Mouse (Mus musculus) A20 (cell line): ENCODE measurements around the gene Hddc3.

Experiments
- DNase-seq: peaks from one replicate; pipeline ENCODE4 v3.0.0-alpha.2; 2011; ENCODE audit warnings: low read depth, low spot score

Gene Hddc3

DNA sequence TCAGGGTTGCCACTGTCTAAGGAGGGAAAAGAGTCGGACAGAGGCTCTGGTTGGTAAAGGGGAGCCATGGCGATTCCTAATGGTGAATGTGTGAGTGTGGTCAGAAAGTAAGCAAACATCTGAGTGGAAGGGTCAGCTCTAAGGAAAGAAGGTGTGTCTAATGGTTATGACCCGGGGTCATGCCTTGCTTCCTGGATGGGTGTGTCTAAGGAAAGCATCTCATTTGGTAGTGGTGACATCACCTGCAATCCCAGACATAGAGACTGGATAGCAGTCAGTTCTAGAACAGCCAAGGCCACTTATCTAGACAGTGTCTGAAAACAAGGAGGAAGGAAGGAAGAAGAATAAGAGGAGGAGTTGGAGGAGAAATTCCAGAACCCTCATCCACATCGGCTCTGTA is 8.1 kb upstream of the Hddc3 start:
- DNase-seq = no peak

DNA sequence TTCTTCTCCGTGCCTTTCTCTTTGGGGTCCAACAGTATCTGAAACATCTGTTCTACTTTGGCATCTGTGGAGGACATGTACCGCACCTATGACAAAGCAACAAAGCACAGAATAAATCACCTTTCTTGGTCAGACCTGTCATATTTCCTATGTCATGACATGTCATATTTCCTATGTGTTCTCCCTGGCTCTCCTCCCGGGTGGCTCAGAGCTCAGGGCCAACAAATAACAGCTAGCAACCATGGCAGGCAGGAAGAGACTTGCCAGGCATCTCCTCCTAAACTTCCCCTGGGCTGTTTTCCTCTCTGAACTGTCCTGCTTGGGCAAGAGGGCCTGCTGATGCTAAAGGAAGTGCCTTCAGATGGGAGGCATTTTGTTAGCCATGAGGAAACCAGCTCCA is 6.0 kb upstream of the Hddc3 start:
- no peak for DNase-seq

- DNase-seq = peak; percentile 51
Observed at GRCm38 (mm10) chr7:80339371-80339770, 3.5 kb upstream of the Hddc3 start.

DNA sequence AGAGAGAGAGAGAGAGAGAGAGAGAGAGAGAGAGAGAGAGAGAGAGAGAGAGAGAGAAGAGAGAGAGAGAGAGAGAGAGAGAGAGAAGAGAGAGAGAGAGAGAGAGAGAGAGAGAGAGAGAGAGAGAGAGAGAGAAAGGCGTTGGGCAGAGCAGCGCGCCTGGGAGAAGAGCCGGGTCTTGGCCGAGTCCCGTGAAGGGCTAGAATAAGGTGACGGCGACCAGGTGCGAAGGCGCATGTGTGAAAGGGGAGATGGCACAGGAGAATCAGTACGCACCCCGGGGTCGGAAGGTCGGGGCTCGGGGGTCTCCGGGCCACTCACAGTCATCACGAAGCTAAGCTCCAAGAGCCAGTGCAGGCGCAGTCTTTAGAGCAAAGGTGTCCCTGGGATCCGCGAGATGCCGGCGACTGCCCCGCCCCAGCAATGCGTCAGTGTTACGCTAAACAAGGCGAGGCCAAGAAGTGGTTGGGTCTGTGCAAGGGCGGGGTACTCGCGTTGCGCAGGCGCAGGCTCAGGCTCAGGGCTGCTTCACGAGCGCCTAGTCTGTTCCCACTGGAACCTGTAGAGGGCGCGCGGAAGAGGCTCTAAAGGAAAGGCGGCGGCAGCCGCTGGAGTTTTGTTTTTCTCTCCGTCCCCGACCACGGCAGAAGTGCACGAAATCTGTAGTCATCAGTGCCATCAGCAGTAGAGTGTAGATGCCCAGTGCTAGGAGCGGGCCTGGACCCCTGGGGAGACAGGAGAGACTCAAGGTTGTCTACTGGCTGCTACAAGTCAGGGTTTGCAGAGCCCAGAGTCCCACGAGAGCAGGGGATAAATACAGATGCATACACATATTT is 2.9 kb upstream of the Hddc3 start:
- DNase-seq = peak; percentile 99

DNA sequence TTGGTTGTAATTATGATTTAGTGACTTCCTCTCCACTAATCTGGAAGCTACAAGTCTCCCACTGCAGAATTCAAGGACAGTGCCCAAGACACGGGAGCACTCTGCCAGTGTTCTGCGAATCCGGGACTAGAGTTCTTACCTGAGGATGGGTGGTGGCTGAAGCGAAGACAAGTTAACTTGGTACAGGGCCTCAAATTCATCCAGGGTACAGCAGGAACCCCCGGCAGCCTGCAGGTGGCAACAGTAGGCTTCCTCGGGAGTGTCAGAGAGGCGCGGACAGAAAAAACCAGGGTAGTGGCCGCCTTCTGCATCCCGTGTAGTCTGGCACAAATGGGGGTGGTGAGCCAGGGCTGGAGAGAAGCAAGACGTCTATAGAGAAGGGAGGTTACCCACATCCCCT is 2.1 kb upstream of the Hddc3 start, which contains the start of gene Unc45a:
Unc45a (minus strand) TSS at position 213 of the 400 bp plus-strand sequence.
- peak; percentile 90 for DNase-seq

DNA sequence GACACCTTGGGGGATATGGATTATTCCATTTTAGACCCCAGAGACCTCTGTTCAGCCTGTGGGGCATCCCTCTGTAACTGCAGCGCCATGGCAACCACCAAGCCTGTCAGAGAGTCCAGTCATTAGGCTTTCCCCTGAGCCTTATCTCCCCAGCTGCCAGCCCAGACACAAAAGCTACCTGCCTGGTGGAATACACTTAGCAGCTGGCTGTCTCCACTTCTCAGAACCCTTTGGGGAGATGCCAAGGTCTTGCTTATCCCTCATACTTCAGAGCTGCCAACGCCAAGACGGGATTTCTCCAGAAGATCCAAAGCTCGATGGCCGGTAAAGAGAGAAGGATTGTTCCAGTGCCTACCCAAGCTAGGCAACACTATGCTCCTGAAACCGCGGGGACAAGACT is 1.1 kb upstream of the Hddc3 start:
- no peak for DNase-seq

DNA sequence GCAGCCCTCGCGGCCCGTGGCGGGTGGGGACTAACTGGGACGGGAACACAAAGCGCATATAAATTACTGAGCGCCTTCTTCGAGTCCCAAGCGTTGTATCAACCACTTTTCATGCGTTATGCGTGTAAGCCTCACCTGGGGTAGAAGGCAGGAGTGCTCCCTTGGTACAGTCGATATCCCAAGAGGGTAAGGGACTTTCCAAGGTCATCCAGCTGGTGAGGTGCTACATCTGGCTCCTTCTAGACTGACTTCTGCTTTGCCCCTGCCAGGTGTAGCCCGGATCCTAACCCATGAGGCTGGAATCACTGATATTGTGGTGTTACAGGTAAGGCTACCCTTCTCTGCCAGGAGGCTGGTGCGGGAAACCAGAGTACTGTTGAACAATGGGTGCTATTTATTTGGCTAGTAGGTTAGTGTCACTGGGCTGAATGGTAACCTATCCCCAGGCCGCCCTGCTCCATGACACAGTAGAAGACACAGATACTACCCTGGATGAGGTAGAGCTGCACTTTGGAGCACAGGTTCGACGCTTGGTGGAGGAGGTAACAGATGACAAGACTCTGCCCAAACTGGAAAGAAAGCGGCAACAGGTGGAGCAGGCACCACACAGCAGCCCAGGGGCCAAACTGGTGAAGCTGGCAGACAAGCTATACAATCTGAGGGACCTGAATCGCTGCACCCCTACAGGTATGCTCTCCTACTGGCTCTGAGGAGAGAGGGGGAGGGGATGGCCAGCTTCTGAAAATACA is 540 bp downstream of the Hddc3 start:
- DNase-seq = no peak

GRCm38 (mm10) chr7:80346173-80346572 is 3.3 kb downstream of the Hddc3 start:
- DNase-seq = no peak

- DNase-seq = no peak
Observed at GRCm38 (mm10) chr7:80346830-80347229, 3.9 kb downstream of the Hddc3 start.

DNA sequence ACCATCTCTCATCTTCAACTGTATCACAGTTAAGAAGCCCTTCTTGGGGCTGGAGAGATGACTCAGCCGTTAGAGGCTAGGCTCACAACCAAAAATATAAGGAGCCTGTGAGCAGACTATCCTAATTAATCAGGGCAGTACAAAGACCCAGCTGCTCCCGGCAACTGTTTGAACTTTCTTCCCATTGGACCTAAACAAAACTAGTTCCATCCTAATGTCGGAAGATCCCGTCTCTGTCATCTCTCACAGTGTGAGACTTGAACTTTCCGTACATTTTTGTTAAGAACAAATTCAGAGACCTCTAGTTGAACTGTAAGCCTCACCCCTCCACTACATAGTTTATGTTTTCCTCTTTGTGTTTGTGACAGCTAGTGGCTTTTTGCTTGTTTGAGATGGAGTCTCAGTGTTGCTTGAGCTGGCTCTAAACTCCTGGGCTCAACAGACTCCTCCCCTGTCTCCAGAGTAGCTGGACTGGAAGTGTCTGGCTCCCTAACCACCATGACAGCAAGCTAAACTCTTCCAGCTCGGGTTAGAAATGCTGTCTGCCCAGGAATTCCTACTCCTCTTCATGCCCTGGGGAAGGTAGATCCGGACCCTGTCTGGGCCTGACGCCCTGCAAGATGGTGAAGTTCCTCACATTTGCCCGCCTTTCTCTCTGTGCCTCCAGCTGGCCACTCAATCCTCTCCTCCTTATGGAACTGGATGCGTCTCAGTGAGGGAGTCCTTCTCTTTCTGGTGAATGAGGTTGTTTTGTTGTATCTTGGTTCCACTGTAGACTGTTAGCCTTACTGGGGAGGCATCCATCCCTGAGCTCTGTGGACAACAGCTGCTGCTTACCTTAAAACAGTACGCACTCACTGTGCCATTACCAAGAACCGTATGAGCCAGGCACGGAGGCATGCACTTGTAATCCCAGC is 5.0 kb downstream of the Hddc3 start:
- no peak for DNase-seq

GRCm38 (mm10) chr7:80350808-80351207 is 7.9 kb downstream of the Hddc3 start:
- DNase-seq = no peak

DNA sequence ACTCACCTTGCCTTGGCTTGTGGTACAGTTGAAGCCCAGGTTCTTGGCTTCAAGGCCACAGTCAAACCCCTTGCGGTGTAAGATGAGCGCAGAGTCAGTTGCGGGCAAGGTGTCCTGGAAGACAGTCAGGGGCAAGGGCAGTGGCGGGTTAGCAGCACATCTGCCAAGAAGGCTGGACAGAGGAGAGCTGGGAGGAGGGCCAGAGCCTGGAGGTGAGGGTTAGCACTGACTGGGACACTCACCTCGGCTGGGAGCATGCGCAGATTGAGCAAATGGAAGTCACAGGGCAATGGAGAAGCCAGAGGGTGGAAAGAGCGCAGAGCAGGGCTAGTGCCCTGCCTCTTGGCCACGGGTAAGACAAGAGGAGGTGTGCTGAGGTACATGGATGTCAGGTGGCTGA is 10.0 kb downstream of the Hddc3 start:
- DNase-seq = no peak

DNA sequence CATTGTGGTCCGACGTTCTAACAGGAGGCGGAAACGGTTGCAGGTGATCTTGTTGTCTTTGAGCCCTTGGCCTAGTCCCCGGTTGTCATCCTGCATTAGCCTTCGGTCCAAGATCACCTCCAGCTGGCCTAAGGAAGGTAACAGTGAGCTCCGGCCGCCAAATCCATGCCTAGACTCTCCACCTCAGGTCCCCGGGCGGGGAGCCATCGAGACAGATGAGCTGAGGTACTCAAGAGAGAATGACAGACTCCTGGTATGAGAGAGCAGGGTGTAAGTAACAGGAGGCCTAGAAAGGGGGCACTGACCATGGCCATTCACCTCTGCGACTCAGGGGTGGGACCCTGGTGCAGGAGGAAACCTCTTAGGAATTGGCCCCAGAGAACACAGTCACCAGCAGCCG is 13.4 kb downstream of the Hddc3 start:
- no peak for DNase-seq

- no peak for DNase-seq
Observed at GRCm38 (mm10) chr7:80357156-80357555, 14.3 kb downstream of the Hddc3 start.

GRCm38 (mm10) chr7:80358039-80358438 is 15.1 kb downstream of the Hddc3 start:
- no peak for DNase-seq

- no peak for DNase-seq
Observed at GRCm38 (mm10) chr7:80360435-80360834, 17.5 kb downstream of the Hddc3 start.

- no peak for DNase-seq
Observed at GRCm38 (mm10) chr7:80365759-80366158, 22.9 kb downstream of the Hddc3 start.

- DNase-seq = no peak
Observed at GRCm38 (mm10) chr7:80367232-80367631, 24.3 kb downstream of the Hddc3 start.

DNA sequence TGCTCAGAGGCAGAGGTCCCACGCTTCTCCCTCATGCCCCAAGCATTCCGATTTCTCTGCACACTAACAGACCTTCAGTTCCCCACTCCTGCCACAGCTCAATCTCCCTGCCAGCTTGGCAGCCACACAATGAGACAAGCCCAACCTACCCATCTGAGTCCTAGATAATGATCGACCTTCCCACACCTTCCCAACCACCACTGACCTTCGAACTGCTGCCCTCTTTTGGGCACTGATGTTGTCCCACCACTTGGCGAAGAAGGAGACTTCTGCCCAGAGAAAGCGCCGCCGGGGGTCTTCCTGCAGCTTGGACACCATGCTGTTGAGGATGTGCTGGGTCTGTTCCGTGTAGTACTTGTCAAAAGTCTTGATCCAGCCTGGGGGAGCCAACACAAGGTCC is 25.1 kb downstream of the Hddc3 start:
- no peak for DNase-seq

- peak; percentile 64 for DNase-seq
Observed at GRCm38 (mm10) chr7:80368635-80369421, 25.9 kb downstream of the Hddc3 start.

- no peak for DNase-seq
Observed at GRCm38 (mm10) chr7:80369461-80369860, 26.6 kb downstream of the Hddc3 start.
